Mouse (Mus musculus) MEL (cell line): Measurements from ENCODE around the gene Defb29. TPM values are rescaled to one million over a fixed set of nuclear protein-coding genes. Genes with fewer than 3 reads are reported as not detected.
A peak's percentile ranks its signal among the peaks of the same experiment; 100 is the strongest.

ENCODE experiments used
- DNase-seq: peaks from one replicate; pipeline ENCODE4 v3.0.0; 2011; ENCODE audit warnings: low read depth, low spot score
- H3K27ac ChIP-seq: 2 replicates; pipeline ENCODE4 v1.5.1; 2012; ENCODE audit warnings: low read depth, mild to moderate bottlenecking, control low read depth, low read length, moderate library complexity; ENCODE audit not compliant: control insufficient read depth
- H3K27me3 ChIP-seq, 2 experiments: fragments of 150-350 bp in 1 of 2; sonication (generic) in 1 of 2; 2 replicates each; pipeline ENCODE4 v1.6.1; 2012; ENCODE audit warnings: low read length in 2 of 2, mild to moderate bottlenecking in 2 of 2, improper control_type of control experiment in 1 of 2, moderate library complexity in 1 of 2; ENCODE audit not compliant: insufficient read depth in 2 of 2, control insufficient read depth in 1 of 2
- H3K36me3 ChIP-seq, 2 experiments: 2 replicates each; pipeline ENCODE4 v1.6.1; 2012 to 2014; ENCODE audit warnings: low read length in 2 of 2, improper control_type of control experiment in 1 of 2, inconsistent platforms in 1 of 2, mild to moderate bottlenecking in 1 of 2; ENCODE audit not compliant: insufficient read depth in 2 of 2, control insufficient read depth in 1 of 2
- H3K4me1 ChIP-seq, 2 experiments: fragments of 150-350 bp in 1 of 2; sonication (generic) in 1 of 2; 2 replicates each; pipeline ENCODE4 v1.6.1; 2012; ENCODE audit warnings: low read length in 2 of 2, improper control_type of control experiment in 1 of 2, mild to moderate bottlenecking in 1 of 2; ENCODE audit not compliant: insufficient read depth in 2 of 2, control insufficient read depth in 1 of 2
- H3K4me3 ChIP-seq, 2 experiments: fragments of 150-350 bp in 1 of 2; sonication (generic) in 1 of 2; 2 replicates each; pipeline ENCODE4 v1.5.1; 2012; ENCODE audit warnings: low read depth in 2 of 2, low read length in 2 of 2, mild to moderate bottlenecking in 2 of 2, moderate library complexity in 2 of 2, control low read depth in 1 of 2, improper control_type of control experiment in 1 of 2; ENCODE audit not compliant: control insufficient read depth in 1 of 2, insufficient read depth in 1 of 2
- H3K79me2 ChIP-seq: 2 replicates; pipeline ENCODE4 v1.6.1; 2012; ENCODE audit warnings: mild to moderate bottlenecking, low read length, moderate library complexity; ENCODE audit not compliant: control insufficient read depth, poor library complexity, insufficient read depth
- H3K9ac ChIP-seq: 2 replicates; pipeline ENCODE4 v1.6.1; 2012; ENCODE audit warnings: low read depth, mild to moderate bottlenecking, control low read depth, low read length, moderate library complexity; ENCODE audit not compliant: control insufficient read depth, poor library complexity, severe bottlenecking
- H3K9me3 ChIP-seq: fragments of 150-350 bp; sonication (generic); replicated peaks from 2 replicates; pipeline ENCODE4 v1.6.1; 2012; ENCODE audit warnings: mild to moderate bottlenecking, low read length, improper control_type of control experiment, moderate library complexity; ENCODE audit not compliant: insufficient read depth
- CTCF ChIP-seq, 3 experiments: IDR thresholded peaks in 2 of 3; conservative IDR thresholded peaks in 1 of 3; 2 replicates each; pipeline ENCODE4 v1.5.1; 2011 to 2012; ENCODE audit warnings: low read length in 3 of 3, low read depth in 2 of 3, mild to moderate bottlenecking in 2 of 3, improper control_type of control experiment in 1 of 3, inconsistent platforms in 1 of 3, mixed read lengths in 1 of 3, moderate library complexity in 1 of 3; ENCODE audit not compliant: control insufficient read depth in 1 of 3, insufficient read depth in 1 of 3, poor library complexity in 1 of 3, severe bottlenecking in 1 of 3
- E2F4 ChIP-seq: IDR thresholded peaks from 2 replicates; pipeline ENCODE4 v1.6.1; 2011; ENCODE audit warnings: low read depth, low read length, improper control_type of control experiment, borderline replicate concordance
- ELF1 ChIP-seq: IDR thresholded peaks from 2 replicates; pipeline ENCODE4 v1.6.1; 2014; ENCODE audit warnings: low read depth, mild to moderate bottlenecking, inconsistent platforms, low read length, improper control_type of control experiment, moderate library complexity
- EP300 ChIP-seq, 2 experiments: IDR thresholded peaks; 2 replicates each; pipeline ENCODE4 v1.6.1; 2011; ENCODE audit warnings: improper control_type of control experiment in 2 of 2, low read length in 2 of 2, low read depth in 1 of 2, mild to moderate bottlenecking in 1 of 2
- ETS1 ChIP-seq: IDR thresholded peaks from 2 replicates; pipeline ENCODE4 v1.6.1; 2012; ENCODE audit warnings: low read depth, mild to moderate bottlenecking, inconsistent platforms, low read length, improper control_type of control experiment, moderate library complexity
- GABPA ChIP-seq: IDR thresholded peaks from 2 replicates; pipeline ENCODE4 v1.6.1; 2012; ENCODE audit warnings: low read depth, mild to moderate bottlenecking, inconsistent platforms, low read length, improper control_type of control experiment, moderate library complexity
- GATA1 ChIP-seq: IDR thresholded peaks from 2 replicates; pipeline ENCODE4 v1.6.1; 2011; ENCODE audit warnings: low read depth, low read length, improper control_type of control experiment
- HCFC1 ChIP-seq: IDR thresholded peaks from 2 replicates; pipeline ENCODE4 v1.6.1; 2012; ENCODE audit warnings: low read depth, mild to moderate bottlenecking, inconsistent platforms, low read length, improper control_type of control experiment, moderate library complexity
- MAZ ChIP-seq: IDR thresholded peaks from 2 replicates; pipeline ENCODE4 v1.6.1; 2012; ENCODE audit warnings: low read depth, mild to moderate bottlenecking, inconsistent platforms, low read length, improper control_type of control experiment
- MYC ChIP-seq: IDR thresholded peaks from 2 replicates; pipeline ENCODE4 v1.6.1; 2011; ENCODE audit warnings: low read depth, mild to moderate bottlenecking, low read length, improper control_type of control experiment, moderate library complexity
- NELFE ChIP-seq: IDR thresholded peaks from 2 replicates; pipeline ENCODE4 v1.6.1; 2011; ENCODE audit warnings: low read depth, low read length, improper control_type of control experiment
- RAD21 ChIP-seq: IDR thresholded peaks from 2 replicates; pipeline ENCODE4 v1.6.1; 2011; ENCODE audit warnings: mild to moderate bottlenecking, low read depth, low read length, improper control_type of control experiment
- SMC3 ChIP-seq: IDR thresholded peaks from 2 replicates; pipeline ENCODE4 v1.6.1; 2011; ENCODE audit warnings: low read depth, low read length, improper control_type of control experiment
- TCF12 ChIP-seq: IDR thresholded peaks from 2 replicates; pipeline ENCODE4 v1.6.1; 2014; ENCODE audit warnings: low read depth, mild to moderate bottlenecking, inconsistent platforms, low read length, improper control_type of control experiment, moderate library complexity
- UBTF ChIP-seq: IDR thresholded peaks from 2 replicates; pipeline ENCODE4 v1.6.1; 2012; ENCODE audit warnings: low read depth, mild to moderate bottlenecking, inconsistent platforms, low read length, improper control_type of control experiment, moderate library complexity, borderline replicate concordance; ENCODE audit not compliant: insufficient read depth
- USF1 ChIP-seq: IDR thresholded peaks from 2 replicates; pipeline ENCODE4 v1.6.1; 2014; ENCODE audit warnings: low read depth, mild to moderate bottlenecking, inconsistent platforms, low read length, improper control_type of control experiment, moderate library complexity
- ZC3H11A ChIP-seq: IDR thresholded peaks from 2 replicates; pipeline ENCODE4 v1.6.1; 2012; ENCODE audit warnings: low read depth, mild to moderate bottlenecking, inconsistent platforms, low read length, improper control_type of control experiment
- ZKSCAN1 ChIP-seq: IDR thresholded peaks from 2 replicates; pipeline ENCODE4 v1.6.1; 2012; ENCODE audit warnings: low read depth, mild to moderate bottlenecking, inconsistent platforms, low read length, improper control_type of control experiment, moderate library complexity
- ZMIZ1 ChIP-seq: IDR thresholded peaks from 2 replicates; pipeline ENCODE4 v1.6.1; 2012; ENCODE audit warnings: low read depth, mild to moderate bottlenecking, inconsistent platforms, low read length, improper control_type of control experiment, moderate library complexity
- ZNF384 ChIP-seq: IDR thresholded peaks from 2 replicates; pipeline ENCODE4 v1.6.1; 2012; ENCODE audit warnings: low read depth, mild to moderate bottlenecking, inconsistent platforms, low read length, improper control_type of control experiment
- polyA plus RNA-seq, 2 experiments: library from polyadenylated mRNA; stranded (reverse) in 1 of 2; unstranded in 1 of 2; fragments of >175 nt in 1 of 2; fragments of >200 nt in 1 of 2; gene quantifications; 2 replicates each; pipeline versions ENCODE4 v1.2.1 to v1.2.4; 2012; ENCODE audit warnings: low replicate concordance in 2 of 2, low read depth in 1 of 2; ENCODE audit not compliant: insufficient read length in 2 of 2, insufficient read depth in 1 of 2, missing spikeins in 1 of 2
- total RNA-seq: library from RNA; depleted of rRNA; stranded (reverse); fragments of 300-350 nt; gene quantifications from 2 replicates; pipeline ENCODE4 v1.2.3, GENCODE M21; 2012

The Defb29 gene
- total and polyA plus RNA-seq, 3 experiments = not detected

GRCm38 (mm10) chr2:152500863-152501229 lies 39.1 kb downstream of the Defb29 start:
- H3K4me3 ChIP-seq = no peak overlapping the region
- no peak overlapping the region for H3K27ac ChIP-seq
- H3K27me3 ChIP-seq = no peaks in the 10 kb centered on the region; a peak in 1 of 4 replicates
- H3K9ac ChIP-seq = no peak overlapping the region
- no peaks in the 10 kb centered on the region for H3K79me2 ChIP-seq
- peak; percentile 58 for DNase-seq
- peaks cover 3 to 4% of the 10 kb centered on the region in 2 experiments; a peak in 2 of 4 replicates for H3K4me1 ChIP-seq
- H3K9me3 ChIP-seq = no peaks in the 10 kb centered on the region
- H3K36me3 ChIP-seq = peaks cover 0 to 3% of the 10 kb centered on the region in 2 experiments; a peak in 1 of 4 replicates
- TF ChIP-seq HCFC1 (no peak), TCF12 (no peak), SMC3 (peak; percentile 55), RAD21 (peak; percentile 65), ZC3H11A (peak; percentile 41; the same call in 1 of the 2 replicates), MAZ (no peak), CTCF (IDR thresholded peaks at IDR 0.05 in 2 of 3, conservative IDR thresholded peaks at IDR 0.05 in 1 of 3; ENCODE audit: control insufficient read depth in 1 of 3, insufficient read depth in 1 of 3, low read depth in 2 of 3, low read length in 3 of 3, poor library complexity in 1 of 3, severe bottlenecking in 1 of 3) (peak; percentile 38 to 69 (median 61))
- TF ChIP-seq, all 39 proteins: peak for 4

- Histone ChIP-seq H3K27me3 (no peaks in the 10 kb centered on the region; a peak in 1 of 4 replicates), H3K4me1 (peaks cover 3 to 4% of the 10 kb centered on the region in 2 experiments; a peak in 2 of 4 replicates), H3K79me2 (no peaks in the 10 kb centered on the region), H3K27ac (no peak overlapping the region), H3K36me3 (peaks cover 0 to 3% of the 10 kb centered on the region in 2 experiments; a peak in 1 of 4 replicates), H3K4me3 (peak overlapping the region in 1 of 2 experiments; percentile 23; a peak in 1 of 4 replicates), H3K9me3 (no peaks in the 10 kb centered on the region), H3K9ac (no peak overlapping the region)
- peak; percentile 76 for DNase-seq
- TF ChIP-seq ZNF384 (peak; percentile 69), TCF12 (peak; percentile 29; the same call in 1 of the 2 replicates), EP300 (IDR thresholded peaks at IDR 0.05; ENCODE audit: low read depth in 1 of 2, low read length in 2 of 2) (peak; percentile 14 to 19; a peak in 2 of 4 replicates), ELF1 (peak; percentile 29; the same call in 1 of the 2 replicates), ZMIZ1 (no peak), ETS1 (0 out of 2 replicates have a peak, but pooled peaks have one; percentile 15)
Measured at GRCm38 (mm10) chr2:152500204-152500862, 39.6 kb downstream of the Defb29 start.

- peaks cover 0 to 6% of the 10 kb centered on the region in 2 experiments; a peak in 2 of 4 replicates for H3K36me3 ChIP-seq
- no peaks in the 10 kb centered on the region for H3K79me2 ChIP-seq
- peaks cover 3 to 8% of the 10 kb centered on the region in 2 experiments; a peak in 2 of 4 replicates for H3K4me1 ChIP-seq
- no peak overlapping the region for H3K27ac ChIP-seq
- DNase-seq = no peak
- H3K4me3 ChIP-seq = no peak overlapping the region
- TF ChIP-seq GABPA (no peak), NELFE (no peak), E2F4 (no peak), MYC (no peak), USF1 (no peak), RAD21 (no peak), ZKSCAN1 (no peak), TCF12 (no peak), EP300 (IDR thresholded peaks at IDR 0.05; ENCODE audit: low read depth in 1 of 2, low read length in 2 of 2) (no peak), HCFC1 (no peak), ZNF384 (no peak), UBTF (no peak), MAZ (no peak), GATA1 (no peak)
- no peaks in the 10 kb centered on the region for H3K27me3 ChIP-seq
- no peaks in the 10 kb centered on the region for H3K9me3 ChIP-seq
- H3K9ac ChIP-seq = no peak overlapping the region
Measured at GRCm38 (mm10) chr2:152498020-152498419, 41.9 kb downstream of the Defb29 start.
